Mouse (Mus musculus) heart, embryonic 15.5 days (tissue): ENCODE results near the gene Otor. TPM values are rescaled to one million over a fixed set of nuclear protein-coding genes. Genes with fewer than 3 reads are reported as not detected.

Experiments
- ATAC-seq: fragments of 200-750 bp; cut with Nextera tagmentation; replicated peaks from 2 replicates; pipeline ENCODE4 v1.8.0; 2017; ENCODE audit warnings: low read depth, moderate TSS enrichment; ENCODE audit not compliant: insufficient number of reproducible peaks, insufficient read depth, low FRiP score
- H3K27ac ChIP-seq: fragments of 300-500 bp; sonication (generic); 2 replicates; pipeline ENCODE4 v1.5.1; 2015; ENCODE audit warnings: mild to moderate bottlenecking, inconsistent platforms
- H3K27me3 ChIP-seq: fragments of 300-500 bp; sonication (generic); 2 replicates; pipeline ENCODE4 v1.6.1; 2015; ENCODE audit warnings: inconsistent platforms
- H3K36me3 ChIP-seq: fragments of 300-500 bp; sonication (generic); 2 replicates; pipeline ENCODE4 v1.6.1; 2015; ENCODE audit warnings: mild to moderate bottlenecking, inconsistent platforms
- H3K4me1 ChIP-seq: fragments of 300-500 bp; sonication (generic); replicated peaks from 2 replicates; pipeline ENCODE4 v1.6.1; 2015; ENCODE audit warnings: inconsistent platforms
- H3K4me2 ChIP-seq: fragments of 300-500 bp; sonication (generic); 2 replicates; pipeline ENCODE4 v1.6.1; 2015; ENCODE audit warnings: inconsistent platforms, mild to moderate bottlenecking, moderate library complexity
- H3K4me3 ChIP-seq: fragments of 300-500 bp; sonication (generic); 2 replicates; pipeline ENCODE4 v1.5.1; 2015; ENCODE audit warnings: mild to moderate bottlenecking, inconsistent platforms
- H3K9ac ChIP-seq: fragments of 300-500 bp; sonication (generic); 2 replicates; pipeline ENCODE4 v1.6.1; 2015; ENCODE audit warnings: mild to moderate bottlenecking, inconsistent platforms
- H3K9me3 ChIP-seq: fragments of 300-500 bp; sonication (generic); replicated peaks from 2 replicates; pipeline ENCODE4 v1.6.1; 2016; ENCODE audit warnings: inconsistent platforms
- WGBS: fragments of 180-500 bp; shearing (Covaris S2); methylation state at CpG from one replicate; pipeline ENCODE4 v1.1.7; 2015; ENCODE audit warnings: mixed read lengths; 5-methylcytosine and 5-hydroxymethylcytosine counted together
- polyA plus RNA-seq: library from polyadenylated mRNA; unstranded; fragments of >200 nt; fragmentation: Nextera tagmentation; extraction: Ambion mirVana; gene quantifications from 2 replicates; pipeline ENCODE4 v1.2.1, GENCODE M21; 2015

Gene Otor
- polyA plus RNA-seq: 0.21 and 0.65 TPM in 2 replicates

GRCm38 (mm10) chr2:143078198-143078851, at the start of gene Otor:
Otor (plus strand) TSS chr2:143078473.
- Histone ChIP-seq H3K9me3 (no peaks in the 10 kb centered on the region), H3K4me1 (no peaks in the 10 kb centered on the region), H3K4me3 (no peak within 1 kb of the TSS), H3K36me3 (no peaks in the 10 kb centered on the region), H3K27ac (no peak within 1 kb of the TSS), H3K4me2 (no peak within 1 kb of the TSS), H3K9ac (no peak within 1 kb of the TSS), H3K27me3 (no peaks in the 10 kb centered on the region)
- no peak for ATAC-seq
- WGBS: 61% methylated on average over 8 of the region's 8 CpGs

GRCm38 (mm10) chr2:143031283-143031682, 47.0 kb upstream of the Otor start:
- Histone ChIP-seq H3K9me3 (no peaks in the 10 kb centered on the region), H3K4me2 (no peak overlapping the region), H3K4me1 (no peaks in the 10 kb centered on the region), H3K27ac (no peak overlapping the region), H3K9ac (no peak overlapping the region), H3K36me3 (no peaks in the 10 kb centered on the region), H3K4me3 (no peak overlapping the region), H3K27me3 (no peaks in the 10 kb centered on the region)
- WGBS: 79% methylated on average over 1 of the region's 1 CpGs
- ATAC-seq: no peak

GRCm38 (mm10) chr2:143032378-143033255, 45.7 kb upstream of the Otor start:
- no peak overlapping the region for H3K4me2 ChIP-seq
- no peaks in the 10 kb centered on the region for H3K36me3 ChIP-seq
- H3K9ac ChIP-seq: no peak overlapping the region
- 76% methylated on average over 10 of the region's 10 CpGs for WGBS
- H3K27me3 ChIP-seq: no peaks in the 10 kb centered on the region
- no peaks in the 10 kb centered on the region for H3K4me1 ChIP-seq
- H3K9me3 ChIP-seq: no peaks in the 10 kb centered on the region
- H3K27ac ChIP-seq: no peak overlapping the region
- no peak overlapping the region for H3K4me3 ChIP-seq
- ATAC-seq: no peak

- Histone ChIP-seq H3K4me2 (no peak overlapping the region), H3K27me3 (no peaks in the 10 kb centered on the region), H3K9ac (no peak overlapping the region), H3K27ac (no peak overlapping the region), H3K4me1 (no peaks in the 10 kb centered on the region), H3K4me3 (no peak overlapping the region), H3K36me3 (no peaks in the 10 kb centered on the region), H3K9me3 (no peaks in the 10 kb centered on the region)
- ATAC-seq: no peak
- WGBS: 52% methylated on average over 7 of the region's 7 CpGs
Observed at GRCm38 (mm10) chr2:143034350-143035085, 43.8 kb upstream of the Otor start.

- H3K4me2 ChIP-seq: no peak overlapping the region
- H3K4me1 ChIP-seq: no peaks in the 10 kb centered on the region
- 68% methylated on average over 10 of the region's 10 CpGs for WGBS
- H3K36me3 ChIP-seq: no peaks in the 10 kb centered on the region
- ATAC-seq: no peak
- no peaks in the 10 kb centered on the region for H3K27me3 ChIP-seq
- no peak overlapping the region for H3K27ac ChIP-seq
- no peaks in the 10 kb centered on the region for H3K9me3 ChIP-seq
- no peak overlapping the region for H3K4me3 ChIP-seq
- H3K9ac ChIP-seq: no peak overlapping the region
Observed at GRCm38 (mm10) chr2:143035086-143035593, 43.1 kb upstream of the Otor start.

- no peaks in the 10 kb centered on the region for H3K9me3 ChIP-seq
- WGBS: 77% methylated on average over 1 of the region's 1 CpGs
- no peaks in the 10 kb centered on the region for H3K27me3 ChIP-seq
- H3K36me3 ChIP-seq: no peaks in the 10 kb centered on the region
- no peak overlapping the region for H3K4me3 ChIP-seq
- H3K9ac ChIP-seq: no peak overlapping the region
- no peaks in the 10 kb centered on the region for H3K4me1 ChIP-seq
- ATAC-seq: no peak
- no peak overlapping the region for H3K4me2 ChIP-seq
- no peak overlapping the region for H3K27ac ChIP-seq
Observed at GRCm38 (mm10) chr2:143041596-143041995, 36.7 kb upstream of the Otor start.

- Histone ChIP-seq H3K4me3 (no peak overlapping the region), H3K36me3 (no peaks in the 10 kb centered on the region), H3K4me2 (no peak overlapping the region), H3K9me3 (no peaks in the 10 kb centered on the region), H3K9ac (no peak overlapping the region), H3K27me3 (peaks cover 3% of the 10 kb centered on the region; the same call in 1 of the 2 replicates), H3K27ac (no peak overlapping the region), H3K4me1 (no peaks in the 10 kb centered on the region)
- ATAC-seq: no peak
Observed at GRCm38 (mm10) chr2:143055251-143055650, 23.0 kb upstream of the Otor start.

GRCm38 (mm10) chr2:143056736-143057135, 21.5 kb upstream of the Otor start:
- H3K9ac ChIP-seq: no peak overlapping the region
- ATAC-seq: no peak

GRCm38 (mm10) chr2:143062432-143062811, 15.9 kb upstream of the Otor start:
- Histone ChIP-seq H3K4me3 (peak overlapping the region; percentile 96), H3K36me3 (peaks cover 9% of the 10 kb centered on the region; the same call in 1 of the 2 replicates), H3K9ac (peak overlapping the region; percentile 87; the same call in 1 of the 2 replicates), H3K4me2 (peak overlapping the region; percentile 73), H3K9me3 (no peaks in the 10 kb centered on the region), H3K27me3 (no peaks in the 10 kb centered on the region), H3K27ac (no peak overlapping the region), H3K4me1 (peaks cover 5% of the 10 kb centered on the region; the same call in 1 of the 2 replicates)
- no peak for ATAC-seq
- 43% methylated on average over 6 of the region's 6 CpGs for WGBS

More at GRCm38 (mm10) chr2:143056736-143057135, 21.5 kb upstream of the Otor start:
- Histone ChIP-seq H3K27me3 (peaks cover 3% of the 10 kb centered on the region; the same call in 1 of the 2 replicates), H3K4me3 (no peak overlapping the region), H3K4me2 (no peak overlapping the region), H3K36me3 (no peaks in the 10 kb centered on the region), H3K4me1 (no peaks in the 10 kb centered on the region), H3K27ac (no peak overlapping the region), H3K9me3 (no peaks in the 10 kb centered on the region)
- 66% methylated on average over 5 of the region's 5 CpGs for WGBS

GRCm38 (mm10) chr2:143062812-143063792, 15.2 kb upstream of the Otor start, which contains the start of gene Snrpb2:
Snrpb2 (plus strand) TSS chr2:143063039.
- H3K27ac ChIP-seq: 0 out of 2 replicates have a peak within 1 kb of the TSS, but pooled peaks have one; percentile 39
- peak; percentile 84 for ATAC-seq
- peak within 1 kb of the TSS; percentile 87 for H3K9ac ChIP-seq
- no peaks in the 10 kb centered on the region for H3K9me3 ChIP-seq
- under 1% methylated on average over 55 of the region's 55 CpGs for WGBS
- H3K4me1 ChIP-seq: peaks cover 5% of the 10 kb centered on the region; the same call in 1 of the 2 replicates
- peaks cover 10% of the 10 kb centered on the region for H3K36me3 ChIP-seq
- H3K4me2 ChIP-seq: peak within 1 kb of the TSS; percentile 73
- peak within 1 kb of the TSS; percentile 96 for H3K4me3 ChIP-seq
- H3K27me3 ChIP-seq: no peaks in the 10 kb centered on the region
